Mouse (Mus musculus) cerebral cortex, adult 2 months (tissue): ENCODE data around the gene Plin2.

Experiments
- WGBS: fragments of 180-500 bp; shearing (Covaris S2); methylation state at CpG from one replicate; pipeline ENCODE4 v1.1.7; 2018; 5-methylcytosine and 5-hydroxymethylcytosine counted together

Plin2 gene

DNA sequence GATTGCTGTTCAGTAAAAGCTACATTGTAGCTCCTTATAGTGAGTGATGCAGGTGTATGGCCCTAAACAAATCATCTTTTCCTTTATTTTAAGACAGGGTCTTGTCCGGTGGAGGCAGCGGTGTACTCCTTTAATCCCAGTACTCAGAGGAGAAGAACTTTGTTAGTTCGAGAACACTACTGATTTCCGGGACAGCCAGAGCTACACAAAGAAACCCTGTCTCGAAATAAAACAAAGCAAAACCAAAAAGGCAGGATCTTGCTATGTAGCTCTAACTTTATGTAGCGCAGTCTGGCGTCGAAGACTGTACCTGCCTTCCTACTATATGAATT is 57.6 kb downstream of the Plin2 start:
- 28% methylated on average over 8 of the region's 8 CpGs for WGBS

DNA sequence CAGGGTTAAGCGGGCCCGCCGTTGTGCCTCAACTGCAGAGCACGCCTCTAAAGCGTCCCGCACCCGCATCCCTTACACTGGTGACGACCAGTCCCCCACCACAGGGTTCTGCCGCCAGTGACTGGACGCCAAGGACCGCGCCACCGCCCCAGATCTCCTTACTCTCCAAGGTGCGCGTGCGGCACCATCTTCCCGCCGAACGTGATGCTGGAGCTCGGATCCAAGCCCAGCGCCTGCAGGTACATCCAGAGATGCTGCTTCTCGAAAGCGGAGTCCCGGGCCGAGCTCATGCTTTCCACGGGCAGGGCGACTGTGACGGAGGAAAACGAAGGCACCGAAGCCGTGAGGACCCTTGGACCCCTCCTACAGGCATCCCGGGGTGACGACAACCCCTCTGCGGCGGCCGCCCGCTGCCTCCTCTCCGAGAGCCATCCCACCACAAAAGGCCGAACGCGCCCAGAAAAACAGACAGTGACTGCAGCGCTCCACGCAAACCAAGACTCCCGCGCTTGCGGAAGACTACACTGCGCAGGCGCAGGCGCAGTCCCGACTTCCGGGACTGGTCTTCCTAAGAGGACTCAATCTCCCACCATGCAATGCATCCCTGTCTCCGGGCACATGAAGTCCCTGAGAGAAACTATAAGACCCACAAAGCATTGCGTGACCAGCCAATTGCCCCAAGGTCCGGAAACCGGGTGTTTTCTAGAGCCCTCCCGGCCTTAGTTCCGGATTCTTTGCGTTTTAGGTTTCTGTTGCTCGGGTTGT is 58.2 kb downstream of the Plin2 start, which contains the start of gene Haus6:
Gene Haus6 (minus strand): TSS at position 532 of the 765 bp plus-strand sequence.
- under 1% methylated on average over 59 of the region's 59 CpGs for WGBS
